Mouse (Mus musculus) hindbrain, embryonic 10.5 days (tissue): Measurements from ENCODE around the gene Tbr1. TPM values are rescaled to one million over a fixed set of nuclear protein-coding genes. Genes with fewer than 3 reads are reported as not detected.

Source experiments
- DNase-seq: peaks from one replicate; pipeline ENCODE4 v3.0.0-alpha.2; 2017; ENCODE audit warnings: low spot score
- H3K27ac ChIP-seq: fragments of 300-500 bp; sonication (generic); 2 replicates; pipeline ENCODE4 v1.5.1; 2016; ENCODE audit warnings: mild to moderate bottlenecking, moderate library complexity
- H3K27me3 ChIP-seq: fragments of 300-500 bp; sonication (generic); 2 replicates; pipeline ENCODE4 v1.6.1; 2016; ENCODE audit warnings: mild to moderate bottlenecking; ENCODE audit not compliant: poor library complexity, insufficient read depth, severe bottlenecking
- H3K36me3 ChIP-seq: fragments of 300-500 bp; sonication (generic); 2 replicates; pipeline ENCODE4 v1.6.1; 2016; ENCODE audit warnings: mild to moderate bottlenecking, moderate library complexity
- H3K4me1 ChIP-seq: fragments of 300-500 bp; sonication (generic); replicated peaks from 2 replicates; pipeline ENCODE4 v1.6.1; 2016; ENCODE audit warnings: mild to moderate bottlenecking
- H3K4me3 ChIP-seq: fragments of 300-500 bp; sonication (generic); 2 replicates; pipeline ENCODE4 v1.5.1; 2016; ENCODE audit warnings: mild to moderate bottlenecking, moderate library complexity
- H3K9me3 ChIP-seq: fragments of 300-500 bp; sonication (generic); 2 replicates; pipeline ENCODE4 v1.6.1; 2016; ENCODE audit warnings: mild to moderate bottlenecking, moderate library complexity
- WGBS: fragments of 180-500 bp; shearing (Covaris S2); methylation state at CpG from one replicate; pipeline ENCODE4 v1.1.7; 2016; 5-methylcytosine and 5-hydroxymethylcytosine counted together
- polyA plus RNA-seq: library from polyadenylated mRNA; unstranded; fragments of >200 nt; fragmentation: Nextera tagmentation; extraction: Ambion mirVana; gene quantifications from 2 replicates; pipeline ENCODE4 v1.2.1, GENCODE M21; 2016

Gene Tbr1
- polyA plus RNA-seq, 1 experiment from 2014 or later = 0.30 TPM

DNA sequence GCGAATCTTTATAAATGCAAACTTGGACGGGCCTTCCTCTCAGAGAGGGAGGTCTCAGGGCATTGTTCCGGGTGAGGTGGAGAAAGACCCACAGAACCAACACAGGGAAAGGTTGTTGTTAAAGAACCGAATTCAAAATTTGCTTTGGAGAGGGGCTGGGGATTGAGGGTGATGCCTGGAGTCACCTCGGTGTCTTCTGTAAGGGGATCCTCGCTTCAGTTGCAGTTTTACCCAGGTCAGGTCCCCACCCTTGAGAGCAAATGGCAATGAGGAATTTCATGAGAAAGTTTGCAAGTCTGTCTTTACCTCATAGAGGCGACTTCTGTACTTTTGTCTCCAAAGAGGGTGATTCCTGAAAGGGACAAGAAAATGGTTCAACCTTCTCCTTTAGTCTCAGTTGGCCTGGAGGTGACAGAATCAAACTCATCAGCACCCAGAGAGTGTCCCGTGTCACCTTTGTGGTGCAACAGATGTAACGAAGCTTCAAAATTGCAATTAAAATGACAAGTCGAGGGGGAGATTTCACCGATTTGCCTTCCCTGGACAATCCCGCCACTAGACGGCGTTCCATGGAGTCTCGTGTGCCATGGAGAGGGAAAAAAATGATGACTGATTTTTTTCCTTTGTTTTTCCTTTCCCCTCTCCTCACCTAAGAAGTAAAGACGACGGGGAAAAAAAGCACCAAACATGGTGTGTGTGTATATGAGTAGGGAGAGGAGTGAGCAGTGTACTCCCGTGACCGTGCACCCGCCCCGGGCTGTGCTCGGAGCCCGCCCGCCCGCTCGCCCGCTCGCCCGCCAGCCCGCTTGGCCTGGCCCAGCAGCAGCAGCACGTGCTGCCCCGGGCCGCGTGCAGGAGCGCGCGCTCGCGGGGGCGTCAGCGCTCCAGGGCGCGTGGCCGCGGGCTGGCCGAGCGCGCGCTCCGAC is 12.1 kb downstream of the Tbr1 start:
- WGBS = 1% methylated on average over 50 of the region's 50 CpGs
- H3K4me3 ChIP-seq = peak overlapping the region; percentile 48
- DNase-seq = peak; percentile 69
- no peaks in the 10 kb centered on the region for H3K36me3 ChIP-seq
- peaks cover 26% of the 10 kb centered on the region for H3K4me1 ChIP-seq
- H3K27ac ChIP-seq = peak overlapping the region; percentile 86
- H3K27me3 ChIP-seq = peaks cover 92% of the 10 kb centered on the region
- H3K9me3 ChIP-seq = no peaks in the 10 kb centered on the region

DNA sequence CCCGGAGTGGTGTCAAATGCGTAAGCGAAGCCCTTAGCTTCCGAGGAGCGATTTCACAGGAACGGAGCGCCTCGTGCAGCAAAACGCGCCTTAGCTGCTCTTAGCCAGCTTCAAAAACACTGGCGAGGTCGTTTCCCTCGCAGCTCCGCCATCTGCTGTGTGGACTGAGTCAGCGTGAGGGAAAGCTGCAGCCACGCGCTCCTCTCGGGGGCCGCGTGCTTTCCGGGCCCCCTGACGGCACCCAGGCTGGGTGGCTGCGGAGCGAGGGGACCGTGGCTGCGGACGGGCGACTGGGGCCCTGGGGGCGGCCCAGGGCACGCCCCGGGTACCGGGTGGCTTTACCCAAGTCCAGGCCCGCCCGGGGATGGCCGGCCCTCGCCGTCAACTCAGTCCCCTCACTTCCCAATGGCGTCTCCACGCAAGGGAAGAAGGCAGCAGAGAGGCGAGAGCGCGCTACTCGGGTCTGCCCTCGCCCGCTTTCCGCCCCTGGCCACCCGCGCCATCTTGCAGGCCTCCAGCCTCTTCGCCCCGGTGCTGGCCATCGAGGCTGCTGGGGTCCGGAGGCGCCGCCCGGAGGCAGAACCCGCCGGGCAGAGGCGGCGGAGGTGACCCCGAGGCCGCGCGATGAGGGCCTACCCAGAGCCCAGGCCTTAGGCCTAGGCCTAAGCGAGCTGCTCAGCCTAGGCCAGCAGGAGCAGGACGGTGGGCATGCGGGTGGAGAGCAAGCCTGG is 13.0 kb downstream of the Tbr1 start:
- Histone ChIP-seq H3K27ac (peak overlapping the region; percentile 86), H3K4me3 (peak overlapping the region; percentile 48), H3K36me3 (no peaks in the 10 kb centered on the region), H3K27me3 (peaks cover 87% of the 10 kb centered on the region), H3K9me3 (no peaks in the 10 kb centered on the region), H3K4me1 (peaks cover 26% of the 10 kb centered on the region)
- 4% methylated on average over 66 of the region's 66 CpGs for WGBS
- DNase-seq = peak; percentile 75

DNA sequence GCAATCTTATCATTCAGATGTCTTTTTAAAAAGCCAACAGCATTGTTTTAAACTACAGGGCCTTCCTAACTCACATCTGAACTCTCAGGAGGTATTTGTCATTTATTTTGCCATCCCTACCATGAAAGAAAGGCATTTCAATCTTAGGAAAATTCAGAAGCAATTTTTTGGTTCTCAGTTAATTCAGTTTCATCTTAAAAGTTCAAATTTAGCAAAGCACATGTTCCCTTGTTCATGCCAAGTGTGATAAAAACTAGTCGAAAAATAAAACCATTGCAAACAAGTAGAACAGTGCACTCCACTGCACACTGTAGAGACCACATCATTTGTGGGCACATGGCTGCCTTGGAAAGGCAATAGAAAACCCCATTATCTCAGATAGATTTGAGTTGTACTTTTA is 15.5 kb downstream of the Tbr1 start:
- Histone ChIP-seq H3K9me3 (no peaks in the 10 kb centered on the region), H3K4me1 (peaks cover 12% of the 10 kb centered on the region), H3K27ac (no peak overlapping the region), H3K27me3 (peaks cover 62% of the 10 kb centered on the region), H3K4me3 (no peak overlapping the region), H3K36me3 (no peaks in the 10 kb centered on the region)
- 87% methylated on average over 1 of the region's 1 CpGs for WGBS
- DNase-seq = no peak

DNA sequence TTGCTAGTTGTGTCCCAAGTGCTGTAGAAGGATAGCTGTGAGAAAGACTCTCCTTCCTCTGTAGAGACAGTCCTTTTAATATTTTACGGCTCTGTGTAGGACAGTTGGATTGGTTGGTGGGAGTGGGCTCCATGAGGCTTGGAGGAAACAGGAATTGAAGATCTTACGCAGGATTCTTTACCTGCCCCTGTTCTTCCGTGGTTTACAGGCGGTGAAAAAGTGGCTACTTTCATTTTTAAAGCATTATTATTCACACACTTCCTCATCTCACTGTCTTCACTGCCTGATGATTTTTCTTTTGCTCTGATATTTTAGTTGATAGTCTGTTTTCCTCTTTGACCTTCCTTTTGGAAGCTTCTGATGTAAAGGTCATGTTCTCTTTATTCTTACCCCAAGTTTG is 17.5 kb downstream of the Tbr1 start:
- no peaks in the 10 kb centered on the region for H3K9me3 ChIP-seq
- no peak overlapping the region for H3K27ac ChIP-seq
- no peaks in the 10 kb centered on the region for H3K36me3 ChIP-seq
- 79% methylated on average over 4 of the region's 4 CpGs for WGBS
- H3K4me3 ChIP-seq = no peak overlapping the region
- H3K4me1 ChIP-seq = peaks cover 10% of the 10 kb centered on the region
- no peak for DNase-seq
- peaks cover 42% of the 10 kb centered on the region for H3K27me3 ChIP-seq

DNA sequence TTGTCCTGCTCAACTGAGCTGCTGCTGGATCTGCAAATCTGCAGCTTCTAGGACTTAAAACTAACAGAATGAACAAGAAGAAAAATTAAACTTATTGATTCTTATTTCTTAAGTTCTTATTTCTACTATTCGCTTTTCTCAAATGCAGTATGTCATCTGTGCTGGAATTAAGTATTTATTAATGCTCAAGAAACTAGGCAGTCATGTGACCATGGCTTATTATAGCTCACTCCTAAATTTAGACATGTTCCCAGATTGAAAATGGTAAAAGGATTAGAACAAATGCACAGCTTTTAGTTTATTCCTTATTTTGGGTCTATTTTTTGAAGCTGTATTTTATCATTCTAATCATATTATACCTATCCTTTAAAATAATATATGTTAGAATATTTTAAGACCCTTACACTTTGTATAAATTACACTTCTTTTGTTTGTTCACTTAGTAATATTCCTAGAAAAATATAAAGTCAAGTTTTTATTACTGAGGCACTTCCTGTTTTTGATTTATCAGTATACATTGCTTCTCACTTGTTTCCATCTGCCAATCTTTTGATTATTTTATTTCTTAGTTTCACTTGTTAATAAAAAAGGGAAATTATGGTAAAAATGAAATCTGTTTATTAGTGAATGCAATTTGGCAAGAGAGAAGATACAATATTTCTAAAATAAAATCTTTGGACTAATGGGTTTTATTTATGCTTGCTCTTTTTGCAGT is 20.9 kb downstream of the Tbr1 start:
- no peaks in the 10 kb centered on the region for H3K4me1 ChIP-seq
- peaks cover 12% of the 10 kb centered on the region; the same call in 1 of the 2 replicates for H3K27me3 ChIP-seq
- WGBS = 76% methylated on average over 1 of the region's 1 CpGs
- no peaks in the 10 kb centered on the region for H3K36me3 ChIP-seq
- no peak for DNase-seq
- H3K9me3 ChIP-seq = no peaks in the 10 kb centered on the region
- no peak overlapping the region for H3K4me3 ChIP-seq
- H3K27ac ChIP-seq = no peak overlapping the region

DNA sequence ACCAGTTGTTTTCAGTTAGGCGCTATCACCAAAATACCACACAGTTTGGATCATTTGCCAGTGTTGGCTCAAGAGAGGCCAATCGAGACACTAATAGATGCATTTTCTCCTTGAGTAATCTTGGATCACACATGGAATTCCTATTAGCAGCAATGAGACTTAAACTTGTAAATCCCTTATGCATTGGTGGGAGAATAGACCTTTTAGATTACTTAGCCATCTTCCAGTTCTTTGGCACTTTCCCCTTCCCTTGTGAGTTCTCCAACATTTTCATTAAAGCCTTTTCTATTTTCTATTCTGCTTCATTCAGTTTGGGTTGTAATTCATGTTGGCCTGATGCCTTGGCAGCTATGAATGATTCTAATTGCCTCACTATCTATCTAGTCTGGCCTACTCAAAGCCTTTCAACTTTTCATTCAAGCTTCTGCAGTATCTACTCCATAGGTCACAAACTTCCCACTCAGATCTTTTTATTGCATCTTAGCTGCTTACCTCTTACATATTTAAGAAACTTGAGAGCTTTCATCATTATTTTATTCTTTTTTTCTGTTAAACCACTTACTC is 34.6 kb downstream of the Tbr1 start:
- Histone ChIP-seq H3K4me1 (no peaks in the 10 kb centered on the region), H3K4me3 (no peak overlapping the region), H3K9me3 (no peaks in the 10 kb centered on the region), H3K36me3 (no peaks in the 10 kb centered on the region), H3K27me3 (no peaks in the 10 kb centered on the region), H3K27ac (no peak overlapping the region)
- 80% methylated on average over 2 of the region's 2 CpGs for WGBS
- no peak for DNase-seq

Other genes starting within 250 kb of the Tbr1 start
- gene Tank, start 224.3 kb upstream of the Tbr1 start, polyA plus RNA-seq = 22.2 and 23.3 TPM in 2 replicates
- gene Psmd14, start 91.2 kb upstream of the Tbr1 start, polyA plus RNA-seq = 239 and 256 TPM in 2 replicates
- 0.14 and 1.1 TPM in 2 replicates for gene Slc4a10, start 243.5 kb downstream of the Tbr1 start, polyA plus RNA-seq